Comparison of ENCODE assay signal across 27 mouse cellular contexts in genomic region chr12:116299906-116300305, GRCm38 (mm10). TPM values are rescaled to one million over a fixed set of nuclear protein-coding genes. Genes with fewer than 3 reads are reported as not detected.
DNase-seq lines count a peak whose midpoint lies in the region; ATAC-seq and TF ChIP-seq lines count a peak whose summit lies in the region.
"Had no signal": no experiment of that assay in that cellular context is flagged by ENCODE, and none has a peak within 500 bp of the region (broad histone marks: within the 10 kb centered on the region; RNA-seq: fewer than 3 reads in every experiment).

No protein-coding gene starts in this region.

- peak; percentile 70 for DNase-seq in 416B (ENCODE audit: low read depth)
- DNase-seq in T-cell, adult 2 months (ENCODE audit: low spot score), result peak; percentile 43
- peak; percentile 70 for DNase-seq in large intestine, adult 2 months (ENCODE audit: low read depth, low spot score)
- no peak for DNase-seq in liver, embryonic 11.5 days (ENCODE audit: low spot score)
- no peak for DNase-seq in left cerebral cortex, adult 2 months (ENCODE audit: extremely low spot score in 1 of 2, low spot score in 2 of 2)
- DNase-seq in yolk sac, embryonic 10.5 days (ENCODE audit: low spot score), result no peak
- DNase-seq: adrenal gland, adult 2 months; adrenal gland, postnatal 25 days; cerebellum, adult 2 months; cerebellum, postnatal 14 days; gastrocnemius, postnatal 10 days; kidney, adult 18-20 months had no signal

- H3K27me3 ChIP-seq in stomach, embryonic 16.5 days (ENCODE audit: control insufficient read depth, insufficient read depth, low read length), result no peaks in the 10 kb centered on the region
- H3K27me3 ChIP-seq in neural tube, embryonic 15.5 days (replicated peaks), result no peaks in the 10 kb centered on the region
- H3K27me3 ChIP-seq in liver, embryonic 11.5 days (replicated peaks; ENCODE audit: control insufficient read depth, insufficient read depth, low read length), result no peaks in the 10 kb centered on the region
- H3K27me3 ChIP-seq: embryonic facial prominence, embryonic 12.5 days; forebrain, embryonic 15.5 days; heart, embryonic 12.5 days; hindbrain, embryonic 15.5 days; Patski had no signal

- no peaks in the 10 kb centered on the region for H3K36me3 ChIP-seq in stomach, embryonic 16.5 days (ENCODE audit: control insufficient read depth, insufficient read depth, low read length)
- H3K36me3 ChIP-seq in neural tube, embryonic 15.5 days, result no peaks in the 10 kb centered on the region
- H3K36me3 ChIP-seq in liver, embryonic 11.5 days (ENCODE audit: control insufficient read depth, insufficient read depth, low read length), result no peaks in the 10 kb centered on the region
- H3K36me3 ChIP-seq: embryonic facial prominence, embryonic 12.5 days; forebrain, embryonic 15.5 days; heart, embryonic 12.5 days; hindbrain, embryonic 10.5 days; hindbrain, embryonic 15.5 days had no signal

- H3K4me2 ChIP-seq in stomach, embryonic 16.5 days (ENCODE audit: low read depth, low read length), result no peak overlapping the region
- no peak overlapping the region for H3K4me2 ChIP-seq in neural tube, embryonic 15.5 days
- H3K4me2 ChIP-seq in liver, embryonic 11.5 days, result no peak overlapping the region
- H3K4me2 ChIP-seq: embryonic facial prominence, embryonic 12.5 days; forebrain, embryonic 15.5 days; heart, embryonic 12.5 days; hindbrain, embryonic 15.5 days had no signal

- H3K4me1 ChIP-seq in stomach, embryonic 16.5 days (ENCODE audit: control insufficient read depth, insufficient read depth, low read length), result no peaks in the 10 kb centered on the region
- H3K4me1 ChIP-seq in neural tube, embryonic 15.5 days, result no peaks in the 10 kb centered on the region
- H3K4me1 ChIP-seq in liver, embryonic 11.5 days (replicated peaks; ENCODE audit: control insufficient read depth, insufficient read depth, low read length), result no peaks in the 10 kb centered on the region
- H3K4me1 ChIP-seq: embryonic facial prominence, embryonic 12.5 days; forebrain, embryonic 15.5 days; heart, embryonic 12.5 days; hindbrain, embryonic 10.5 days; hindbrain, embryonic 15.5 days had no signal

- H3K9ac ChIP-seq in stomach, embryonic 16.5 days (ENCODE audit: low read length), result no peak overlapping the region
- no peak overlapping the region for H3K9ac ChIP-seq in neural tube, embryonic 15.5 days (replicated peaks)
- H3K9ac ChIP-seq in liver, embryonic 11.5 days (ENCODE audit: low read depth, low read length), result no peak overlapping the region
- H3K9ac ChIP-seq: embryonic facial prominence, embryonic 12.5 days; forebrain, embryonic 15.5 days; heart, embryonic 12.5 days; hindbrain, embryonic 15.5 days had no signal

- H3K27ac ChIP-seq in stomach, embryonic 16.5 days (ENCODE audit: low read length), result no peak overlapping the region
- H3K27ac ChIP-seq in neural tube, embryonic 15.5 days (replicated peaks), result no peak overlapping the region
- no peak overlapping the region for H3K27ac ChIP-seq in liver, embryonic 11.5 days (ENCODE audit: low read depth, low read length)
- H3K27ac ChIP-seq in left cerebral cortex, adult 2 months, result no peak overlapping the region
- H3K27ac ChIP-seq: embryonic facial prominence, embryonic 12.5 days; forebrain, embryonic 15.5 days; hindbrain, embryonic 10.5 days; hindbrain, embryonic 15.5 days had no signal

- no peak overlapping the region for H3K4me3 ChIP-seq in stomach, embryonic 16.5 days (replicated peaks; ENCODE audit: low read length)
- no peak overlapping the region for H3K4me3 ChIP-seq in neural tube, embryonic 15.5 days (replicated peaks)
- no peak overlapping the region for H3K4me3 ChIP-seq in liver, embryonic 11.5 days (ENCODE audit: low read depth, low read length)
- no peak overlapping the region for H3K4me3 ChIP-seq in left cerebral cortex, adult 2 months
- H3K4me3 ChIP-seq: embryonic facial prominence, embryonic 12.5 days; forebrain, embryonic 15.5 days; heart, embryonic 12.5 days; hindbrain, embryonic 10.5 days; hindbrain, embryonic 15.5 days had no signal

- intact Hi-C loops in left cerebral cortex, adult 2 months (cut with DNase I), result no loop called here

- no peaks in the 10 kb centered on the region for H3K9me3 ChIP-seq in stomach, embryonic 16.5 days (replicated peaks; ENCODE audit: control insufficient read depth, low read length)
- H3K9me3 ChIP-seq in neural tube, embryonic 15.5 days (replicated peaks), result no peaks in the 10 kb centered on the region
- no peaks in the 10 kb centered on the region for H3K9me3 ChIP-seq in liver, embryonic 11.5 days (ENCODE audit: control insufficient read depth, low read length)
- H3K9me3 ChIP-seq: embryonic facial prominence, embryonic 12.5 days; forebrain, embryonic 15.5 days; G1E; heart, embryonic 12.5 days; hindbrain, embryonic 10.5 days; hindbrain, embryonic 15.5 days had no signal

- WGBS in large intestine, adult 2 months, result 32% methylated on average over 2 of the region's 2 CpGs
- 77% methylated on average over 2 of the region's 2 CpGs for WGBS in stomach, embryonic 16.5 days
- WGBS in neural tube, embryonic 15.5 days, result 99% methylated on average over 2 of the region's 2 CpGs
- WGBS in liver, embryonic 11.5 days, result 100% methylated on average over 2 of the region's 2 CpGs

- no peak for TF ChIP-seq CTCF in left cerebral cortex, adult 2 months (IDR thresholded peaks at IDR 0.05)

- peak; percentile 72; the same call in 1 of the 2 replicates for ATAC-seq in stomach, embryonic 16.5 days (ENCODE audit: insufficient read depth, low FRiP score)
- ATAC-seq in neural tube, embryonic 15.5 days (ENCODE audit: low FRiP score), result no peak
- no peak for ATAC-seq in liver, embryonic 11.5 days (replicated peaks; ENCODE audit: low FRiP score)
- ATAC-seq: forebrain, embryonic 15.5 days; Patski had no signal

RNA-seq across cellular contexts. Expression of gene Esyt2, which starts 18.9 kb away (rescaled TPM):
- polyA plus RNA-seq in large intestine, adult 2 months (2012; rRNA removed), result 10.5 and 15.0 TPM in 2 replicates
- polyA plus RNA-seq in stomach, embryonic 16.5 days (2015; fragmentation: Nextera tagmentation; extraction: Ambion mirVana), result 25.6 and 28.7 TPM in 2 replicates
- polyA plus RNA-seq in neural tube, embryonic 15.5 days (2015; fragmentation: Nextera tagmentation; extraction: Ambion mirVana), result 11.3 and 12.5 TPM in 2 replicates
- polyA plus RNA-seq in liver, embryonic 11.5 days (2014; fragmentation: Nextera tagmentation; extraction: Ambion mirVana), result 20.9 and 21.1 TPM in 2 replicates
- 10 to 100 TPM; 55.3 to 58.3 TPM for total RNA-seq in left cerebral cortex, adult 2 months (2021)

RNA-seq across cellular contexts. Expression of gene Gm11027, which starts 24.7 kb away (rescaled TPM):
- not detected in 2 replicates for polyA plus RNA-seq in large intestine, adult 2 months (2012; rRNA removed)
- not detected in 2 replicates for polyA plus RNA-seq in stomach, embryonic 16.5 days (2015; fragmentation: Nextera tagmentation; extraction: Ambion mirVana)
- not detected in 2 replicates for polyA plus RNA-seq in neural tube, embryonic 15.5 days (2015; fragmentation: Nextera tagmentation; extraction: Ambion mirVana)
- polyA plus RNA-seq in liver, embryonic 11.5 days (2014; fragmentation: Nextera tagmentation; extraction: Ambion mirVana), result not detected in 2 replicates
- not detected for total RNA-seq in left cerebral cortex, adult 2 months (2021)
- total RNA-seq: adrenal gland, adult 2 months; adrenal gland, postnatal 25 days; common myeloid progenitor, adult 5-6 weeks; G1E; gastrocnemius, postnatal 10 days; heart, adult 8-10 months; heart, postnatal 25 days had no signal
- polyA plus RNA-seq: adrenal gland, adult 2 months; cerebellum, adult 2 months; embryonic facial prominence, embryonic 12.5 days; forebrain, embryonic 11.5 days; forebrain, embryonic 15.5 days; G1E; gonadal fat pad, adult 2 months; heart, embryonic 12.5 days; heart, embryonic 16.5 days; hindbrain, embryonic 10.5 days; hindbrain, embryonic 15.5 days; Patski had no signal

RNA-seq across cellular contexts. Expression of gene Wdr60, which starts 37.1 kb away (rescaled TPM):
- 1.5 and 1.7 TPM in 2 replicates for polyA plus RNA-seq in large intestine, adult 2 months (2012; rRNA removed)
- polyA plus RNA-seq in stomach, embryonic 16.5 days (2015; fragmentation: Nextera tagmentation; extraction: Ambion mirVana), result 18.6 and 19.0 TPM in 2 replicates
- 20.9 and 22.1 TPM in 2 replicates for polyA plus RNA-seq in neural tube, embryonic 15.5 days (2015; fragmentation: Nextera tagmentation; extraction: Ambion mirVana)
- polyA plus RNA-seq in liver, embryonic 11.5 days (2014; fragmentation: Nextera tagmentation; extraction: Ambion mirVana), result 8.7 and 12.2 TPM in 2 replicates
- 10 to 100 TPM; 20.7 to 21.8 TPM for total RNA-seq in left cerebral cortex, adult 2 months (2021)

Comparison
In these comparisons a context has a peak if more than half of its experiments do, and no peak if none do; other contexts are left out.
1. DNase-seq: peak in 416B (single experiment), T-cell, adult 2 months (single experiment) and large intestine, adult 2 months (single experiment); none in liver, embryonic 11.5 days (single experiment), left cerebral cortex, adult 2 months (0 of 2) and yolk sac, embryonic 10.5 days (single experiment).